Mouse (Mus musculus): ENCODE results near the gene Ran.

DNA sequence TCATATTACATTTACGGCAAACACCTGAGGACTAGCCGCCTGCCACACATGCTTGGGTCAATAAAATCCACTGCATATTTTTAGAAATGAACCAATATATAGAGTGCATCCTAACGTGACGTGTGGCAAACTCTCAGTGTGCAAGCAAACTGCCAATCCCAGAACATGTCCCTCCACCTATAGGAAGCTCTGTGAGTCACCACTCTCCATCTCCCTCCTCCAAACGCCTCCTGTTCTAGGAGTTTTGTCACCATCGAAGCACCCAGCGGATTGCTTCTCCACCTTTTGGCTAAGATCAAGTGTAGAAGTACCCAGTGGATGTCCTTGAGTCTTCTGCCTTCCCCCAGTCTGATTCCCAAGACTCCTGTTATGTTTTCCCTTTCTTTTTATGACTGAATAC, 17.9 kb downstream of the Ran start:
- no peak for TF ChIP-seq CTCF (IDR thresholded peaks at IDR 0.05; ENCODE audit: control insufficient read depth, insufficient read depth, insufficient read length)
- TF ChIP-seq MAX (IDR thresholded peaks at IDR 0.05) = no peak
- no peak for TF ChIP-seq MYOG (IDR thresholded peaks at IDR 0.05; ENCODE audit: control insufficient read depth, extremely low read depth, insufficient read length)
- no peak for TF ChIP-seq USF1 (IDR thresholded peaks at IDR 0.05; ENCODE audit: low read depth)
- TF ChIP-seq CEBPB (IDR thresholded peaks at IDR 0.05; ENCODE audit: low read depth) = no peak
- TF ChIP-seq MYOD1 (IDR thresholded peaks at IDR 0.05; ENCODE audit: control insufficient read depth, insufficient read length, low read depth) = no peak

Data from C2C12 (cell line).